Mouse (Mus musculus): ENCODE data around the gene Vdac2.

Gene Vdac2

DNA sequence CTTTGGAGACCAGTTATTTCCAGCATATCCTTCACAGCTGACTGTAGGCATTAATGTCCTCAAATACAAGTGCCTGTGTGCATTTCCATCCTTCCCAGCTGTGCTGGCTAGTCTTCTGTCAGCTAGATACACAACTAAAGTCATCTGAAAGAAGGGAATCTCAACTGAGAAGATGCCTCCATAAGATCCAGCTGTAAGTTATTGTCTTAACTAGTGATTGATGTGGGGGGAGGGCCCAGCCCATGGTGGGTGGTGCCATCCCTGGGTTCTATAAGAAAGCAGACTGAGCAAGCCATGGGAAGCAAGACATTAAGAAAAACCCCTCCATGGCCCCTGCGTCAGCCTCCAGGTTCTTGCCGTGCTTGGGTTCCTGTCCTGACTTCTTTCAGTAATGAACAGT is at the start of gene Vdac2:
Gene Vdac2 (plus strand): TSS at position 301 of the 400 bp plus-strand sequence.
- DNase-seq (ENCODE audit: low spot score in 2 of 2), result no peak

DNA sequence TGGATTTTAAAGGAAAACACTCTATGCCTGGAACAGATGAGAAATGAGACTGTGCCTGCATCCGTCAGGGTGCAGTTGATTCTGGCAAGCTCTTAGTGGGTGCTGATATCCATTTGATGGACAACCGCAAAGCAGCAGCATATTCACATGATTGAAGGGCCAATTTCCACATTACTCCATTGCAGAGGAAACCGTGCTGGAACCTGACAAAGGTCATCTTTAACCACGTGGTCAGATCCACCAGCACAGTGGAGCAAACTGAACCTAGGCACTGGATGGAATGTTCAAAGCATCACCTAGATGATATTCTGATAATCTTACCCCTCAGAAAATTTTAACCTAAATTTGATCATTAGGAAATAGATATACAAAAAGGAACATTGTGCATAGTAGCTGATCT is 48.8 kb upstream of the Vdac2 start:
- DNase-seq (ENCODE audit: low spot score in 2 of 2), result no peak

GRCm38 (mm10) chr14:21786500-21786899 is 38.5 kb upstream of the Vdac2 start:
- no peak for DNase-seq (ENCODE audit: low spot score in 2 of 2)

GRCm38 (mm10) chr14:21787374-21787773 is 37.7 kb upstream of the Vdac2 start:
- no peak for DNase-seq (ENCODE audit: low spot score in 2 of 2)

GRCm38 (mm10) chr14:21788121-21788520 is 36.9 kb upstream of the Vdac2 start:
- DNase-seq (ENCODE audit: low spot score in 2 of 2), result peak in 1 of 2 experiments; percentile 23

DNA sequence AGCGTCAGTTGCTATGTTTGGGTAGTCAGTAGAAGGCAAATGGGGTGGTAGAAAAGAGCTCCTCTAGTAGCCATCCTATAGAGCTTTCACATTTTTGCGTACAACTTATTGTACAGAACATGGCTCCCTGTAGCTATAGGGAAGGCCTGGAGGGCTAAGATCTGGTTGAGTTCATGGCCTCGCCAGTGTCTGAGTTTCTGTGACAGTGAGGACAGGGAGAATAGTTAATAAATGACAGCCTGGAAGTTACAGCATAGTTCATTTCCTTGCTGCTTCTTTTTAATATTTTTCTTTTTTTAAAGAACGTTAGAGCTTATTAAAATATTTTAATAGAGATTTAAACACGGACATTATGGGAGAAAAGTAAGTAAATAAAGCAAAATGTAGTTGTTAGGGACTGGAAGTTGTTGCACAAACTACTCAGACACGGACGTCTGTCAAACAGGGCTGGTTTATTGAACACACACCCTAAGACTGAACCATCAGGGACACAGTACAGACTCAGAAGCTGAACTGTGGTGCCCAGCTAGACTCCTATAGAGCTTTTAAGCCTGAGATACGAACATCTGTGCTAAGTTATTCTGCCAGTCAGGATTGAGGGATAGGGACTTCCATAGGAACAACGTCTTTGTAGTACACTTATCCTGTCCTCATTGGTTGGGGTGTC is 34.3 kb upstream of the Vdac2 start:
- DNase-seq (ENCODE audit: low spot score in 2 of 2), result no peak

GRCm38 (mm10) chr14:21791722-21792121 is 33.3 kb upstream of the Vdac2 start:
- DNase-seq (ENCODE audit: low spot score in 2 of 2), result no peak

GRCm38 (mm10) chr14:21792250-21792649 is 32.8 kb upstream of the Vdac2 start:
- DNase-seq (ENCODE audit: low spot score in 2 of 2), result no peak

DNA sequence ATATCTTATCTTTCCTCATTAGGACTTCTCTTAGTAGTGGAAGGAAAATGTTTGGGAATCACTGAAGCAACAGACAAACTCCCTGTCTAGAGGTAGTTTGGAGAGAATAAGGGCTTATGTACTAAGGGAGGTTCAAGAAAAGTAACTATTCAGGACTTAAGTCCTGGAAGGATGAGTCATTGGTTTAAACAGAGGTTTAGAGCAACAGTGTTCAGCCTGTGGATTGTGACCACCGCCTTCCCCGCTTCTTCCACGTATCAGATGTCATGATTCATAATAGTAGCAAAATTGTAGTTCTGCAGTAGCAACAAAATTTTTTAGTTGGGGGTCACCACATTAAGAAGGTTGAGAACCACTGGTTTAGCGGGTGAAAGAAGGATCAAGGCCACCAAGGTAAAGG is 24.4 kb upstream of the Vdac2 start:
- no peak for DNase-seq (ENCODE audit: low spot score in 2 of 2)

DNA sequence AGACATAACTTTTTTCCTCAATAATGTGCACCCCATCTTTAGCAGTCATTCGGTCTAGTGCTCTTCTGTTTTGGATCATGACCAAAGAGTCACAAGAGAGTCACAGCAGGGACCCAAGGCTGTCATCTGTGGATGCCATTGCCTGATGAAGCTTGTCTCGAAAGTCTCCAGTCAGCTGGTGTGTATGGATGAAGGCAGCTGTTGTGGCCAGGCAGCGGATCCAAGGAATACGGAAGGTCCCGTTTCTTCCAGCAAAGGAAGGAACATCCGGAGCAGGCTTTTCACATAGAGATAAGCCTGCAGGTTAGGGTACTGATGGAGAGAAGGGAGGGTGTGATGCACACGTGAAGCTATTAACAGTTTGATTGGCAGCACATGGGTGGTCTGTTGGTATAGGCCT is 23.4 kb upstream of the Vdac2 start:
- DNase-seq (ENCODE audit: low spot score in 2 of 2), result no peak

DNA sequence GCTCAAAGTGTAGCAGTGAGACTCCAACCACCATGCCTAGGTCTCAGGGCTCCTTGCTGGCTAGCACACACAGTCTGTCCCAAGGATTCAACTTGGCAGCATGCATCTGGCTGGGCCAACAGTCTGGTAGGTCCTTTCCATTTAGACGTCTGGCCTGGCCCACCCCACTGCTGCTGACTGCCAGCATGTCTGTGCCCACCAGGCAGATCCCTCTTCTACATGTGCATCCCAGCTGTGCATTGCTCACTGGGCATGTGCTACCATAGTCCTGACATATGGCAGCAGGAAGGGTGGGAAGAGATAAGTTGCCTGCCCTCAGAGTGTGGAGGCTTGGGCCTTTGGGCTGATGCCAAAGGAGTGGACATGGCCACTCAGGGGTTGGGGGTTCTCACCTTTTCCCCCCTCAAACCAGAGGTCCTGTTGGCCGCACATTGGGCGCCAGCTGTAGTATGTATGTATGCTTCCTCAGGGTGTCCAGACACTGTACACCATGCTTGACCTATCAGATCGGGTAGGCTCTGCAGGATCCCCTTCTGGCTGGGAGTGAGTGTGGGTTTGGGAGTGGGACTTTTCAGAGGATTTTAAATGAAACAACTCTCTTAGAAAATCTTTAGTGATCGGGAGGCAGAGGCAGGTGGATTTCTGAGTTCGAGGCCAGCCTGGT is 22.4 kb upstream of the Vdac2 start:
- DNase-seq (ENCODE audit: low spot score in 2 of 2), result no peak

- DNase-seq (ENCODE audit: low spot score in 2 of 2), result no peak
Measured at GRCm38 (mm10) chr14:21806203-21806602, 18.8 kb upstream of the Vdac2 start.

- DNase-seq (ENCODE audit: low spot score in 2 of 2), result no peak
Measured at GRCm38 (mm10) chr14:21806631-21807160, 18.3 kb upstream of the Vdac2 start.

DNA sequence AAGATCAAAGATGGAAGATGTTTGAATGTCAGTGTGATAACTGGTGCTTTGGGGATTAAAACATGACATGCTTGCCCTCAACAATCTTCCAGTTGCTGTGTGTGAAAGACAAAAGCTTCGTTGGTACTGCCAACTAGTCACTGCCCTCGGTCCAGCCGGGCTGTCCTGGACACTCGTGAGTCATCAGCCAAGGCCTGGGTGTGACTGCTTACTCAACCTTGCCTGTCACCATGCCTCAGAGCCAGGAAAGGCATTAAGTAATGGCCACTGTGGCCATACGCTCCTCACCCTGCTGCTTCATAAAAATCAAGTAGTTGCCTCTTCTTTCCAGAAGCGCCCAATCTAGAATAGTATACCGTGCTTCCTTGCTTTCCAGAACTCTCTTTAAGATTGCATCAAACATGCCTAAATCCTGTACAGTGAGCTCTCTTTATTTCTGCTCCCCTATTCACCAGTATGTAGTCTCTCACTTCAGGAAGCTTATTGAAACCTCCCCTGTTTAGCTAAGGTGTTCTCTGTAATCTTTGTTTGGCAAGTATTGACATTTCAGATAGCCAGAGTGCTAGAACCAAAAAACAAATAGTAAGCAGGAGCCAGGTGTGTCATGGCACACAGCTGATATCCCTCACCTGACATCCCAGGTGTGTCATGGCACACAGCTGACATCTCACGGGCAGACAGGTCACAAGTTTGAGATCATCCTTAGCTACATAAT is 16.7 kb upstream of the Vdac2 start:
- no peak for DNase-seq (ENCODE audit: low spot score in 2 of 2)

- DNase-seq (ENCODE audit: low spot score in 2 of 2), result no peak
Measured at GRCm38 (mm10) chr14:21809418-21809817, 15.6 kb upstream of the Vdac2 start.

DNA sequence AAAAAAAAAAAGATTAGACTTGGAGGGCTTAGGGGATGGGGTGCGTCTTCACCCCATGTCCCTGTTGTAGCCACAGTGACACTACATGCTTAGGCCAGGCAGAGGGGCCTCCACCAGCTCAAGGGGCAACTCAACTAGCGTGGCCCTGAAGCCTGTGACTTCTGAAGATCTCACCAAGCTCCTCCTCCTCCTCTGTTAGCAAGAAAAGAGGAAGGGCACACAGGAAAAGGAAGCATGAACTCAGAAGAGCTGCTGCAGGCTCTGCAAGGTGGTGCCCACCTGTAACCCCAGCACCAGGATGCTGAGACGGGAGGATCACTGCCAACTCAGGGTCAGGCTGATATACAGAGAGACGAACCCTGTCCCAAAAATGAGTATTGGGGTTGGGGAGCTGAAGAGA is 13.7 kb upstream of the Vdac2 start:
- no peak for DNase-seq (ENCODE audit: low spot score in 2 of 2)

DNA sequence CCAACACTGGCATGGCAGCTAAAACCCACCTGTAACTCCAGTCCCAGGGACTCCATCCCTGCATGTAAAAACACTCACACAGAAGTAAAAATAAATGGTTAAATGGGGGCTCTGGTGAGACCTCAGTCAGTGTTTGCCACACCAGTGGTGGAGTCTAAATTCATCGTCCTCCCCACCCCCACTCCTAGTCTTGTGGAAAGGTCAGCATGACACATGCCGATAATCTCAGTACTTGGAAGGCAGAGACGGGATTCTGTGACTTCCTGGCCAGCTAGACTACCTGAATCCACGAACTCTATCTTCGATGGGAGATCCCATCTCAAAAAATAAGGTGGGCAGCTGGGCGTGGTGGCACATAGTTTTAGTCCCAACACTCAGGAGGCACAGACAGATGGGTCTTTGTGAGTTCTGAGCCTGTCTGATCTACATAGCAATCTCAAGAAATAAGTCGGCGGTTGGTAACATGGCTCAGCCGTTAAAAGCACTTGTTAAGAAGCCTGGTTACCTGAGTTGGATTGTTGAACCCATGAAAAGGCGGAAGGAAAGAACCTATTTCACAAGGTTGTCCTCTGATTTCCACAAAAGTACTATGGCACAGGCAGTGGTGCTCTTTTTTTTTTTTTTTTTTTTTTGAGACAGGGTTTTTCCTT is 13.2 kb upstream of the Vdac2 start:
- DNase-seq (ENCODE audit: low spot score in 2 of 2), result no peak

- DNase-seq (ENCODE audit: low spot score in 2 of 2), result no peak
Measured at GRCm38 (mm10) chr14:21812590-21813162, 12.4 kb upstream of the Vdac2 start.

- DNase-seq (ENCODE audit: low spot score in 2 of 2), result no peak
Measured at GRCm38 (mm10) chr14:21813216-21813615, 11.8 kb upstream of the Vdac2 start.

DNA sequence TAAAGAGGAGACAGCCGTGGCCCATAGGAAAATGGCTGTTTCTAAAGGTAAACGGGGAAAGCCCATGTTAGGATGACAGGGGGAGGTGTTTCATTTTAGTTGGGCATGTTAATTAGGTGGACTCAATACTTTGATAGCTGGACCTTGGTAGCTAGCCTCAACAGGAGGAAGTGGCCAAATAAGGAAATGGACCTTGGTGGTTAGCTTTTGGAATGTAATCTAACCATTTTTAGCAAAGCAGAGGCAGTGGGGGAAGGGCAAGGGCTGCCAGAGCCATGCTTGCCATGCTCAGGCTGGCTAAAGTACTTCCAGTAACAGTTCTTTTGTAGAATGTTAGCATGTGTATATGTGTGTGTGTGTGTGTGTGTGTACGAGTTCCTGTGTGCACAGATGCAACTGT is 11.2 kb upstream of the Vdac2 start:
- DNase-seq (ENCODE audit: low spot score in 2 of 2), result no peak

DNA sequence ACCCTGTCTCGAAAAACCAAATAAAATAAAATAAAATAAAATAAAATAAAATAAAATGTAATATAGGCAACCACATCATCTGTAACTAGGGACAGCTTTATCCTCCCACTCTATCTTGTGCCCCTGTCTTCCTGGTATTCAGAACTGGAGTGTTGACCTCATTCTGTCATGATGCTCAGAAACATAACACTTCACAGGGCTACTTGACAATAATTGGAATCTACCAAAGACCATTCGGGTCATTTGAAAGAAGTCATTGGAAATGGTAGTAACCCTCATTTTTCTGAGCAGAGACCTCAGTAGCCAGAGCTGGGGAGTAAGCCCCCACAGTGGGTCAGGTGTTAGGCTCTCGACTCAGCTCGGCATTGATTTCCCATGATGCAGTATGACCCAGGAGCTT is 10.4 kb upstream of the Vdac2 start:
- DNase-seq (ENCODE audit: low spot score in 2 of 2), result no peak

GRCm38 (mm10) chr14:21816255-21816654 is 8.8 kb upstream of the Vdac2 start:
- no peak for DNase-seq (ENCODE audit: low spot score in 2 of 2)
